Mouse (Mus musculus) limb, embryonic 14.5 days (tissue): ENCODE measurements around the gene Zbtb45. TPM values are rescaled to one million over a fixed set of nuclear protein-coding genes. Genes with fewer than 3 reads are reported as not detected.

Source experiments
- ATAC-seq: fragments of 200-750 bp; cut with Nextera tagmentation; 2 replicates; pipeline ENCODE4 v1.8.0; 2017; ENCODE audit warnings: low read depth, moderate number of reproducible peaks, moderate TSS enrichment; ENCODE audit not compliant: low FRiP score
- DNase-seq: peaks from one replicate; pipeline ENCODE4 v3.0.0-alpha.2; 2015; ENCODE audit warnings: low spot score
- H3K27ac ChIP-seq: fragments of 300-500 bp; sonication (generic); replicated peaks from 2 replicates; pipeline ENCODE4 v1.5.1; 2014; ENCODE audit warnings: low read depth, mild to moderate bottlenecking, low read length, moderate library complexity, mixed read lengths
- H3K27me3 ChIP-seq: fragments of 300-500 bp; sonication (generic); 2 replicates; pipeline ENCODE4 v1.6.1; 2014; ENCODE audit warnings: low read length, mixed read lengths; ENCODE audit not compliant: control insufficient read depth, insufficient read depth
- H3K36me3 ChIP-seq: fragments of 300-500 bp; sonication (generic); 2 replicates; pipeline ENCODE4 v1.6.1; 2014; ENCODE audit warnings: mild to moderate bottlenecking, low read length, moderate library complexity, mixed read lengths; ENCODE audit not compliant: control insufficient read depth, insufficient read depth
- H3K4me1 ChIP-seq: fragments of 300-500 bp; sonication (generic); 2 replicates; pipeline ENCODE4 v1.6.1; 2014; ENCODE audit warnings: antibody characterized with exemption, low read length, mixed read lengths; ENCODE audit not compliant: control insufficient read depth, insufficient read depth
- H3K4me2 ChIP-seq: fragments of 300-500 bp; sonication (generic); replicated peaks from 2 replicates; pipeline ENCODE4 v1.6.1; 2014; ENCODE audit warnings: low read depth, mild to moderate bottlenecking, low read length, moderate library complexity; ENCODE audit not compliant: severe bottlenecking
- H3K4me3 ChIP-seq: fragments of 300-500 bp; sonication (generic); replicated peaks from 2 replicates; pipeline ENCODE4 v1.5.1; 2014; ENCODE audit warnings: low read length
- H3K9ac ChIP-seq: fragments of 300-500 bp; sonication (generic); 2 replicates; pipeline ENCODE4 v1.6.1; 2014; ENCODE audit warnings: mild to moderate bottlenecking, low read depth, low read length, moderate library complexity; ENCODE audit not compliant: severe bottlenecking
- H3K9me3 ChIP-seq: fragments of 300-500 bp; sonication (generic); 2 replicates; pipeline ENCODE4 v1.6.1; 2016; ENCODE audit warnings: low read length; ENCODE audit not compliant: control insufficient read depth
- POLR2A ChIP-seq: fragments of 200-500 bp; IDR thresholded peaks from 2 replicates; pipeline ENCODE4 v1.8.0; 2012; ENCODE audit warnings: inconsistent platforms, mild to moderate bottlenecking, moderate library complexity, borderline replicate concordance; ENCODE audit not compliant: insufficient read depth, insufficient read length; ENCODE audit errors: extremely low read depth
- WGBS: fragments of 180-500 bp; shearing (Covaris S2); extraction: QIAGEN DNeasy Blood & Tissue Kit; methylation state at CpG from one replicate; pipeline ENCODE4 v1.1.7; 2014; 5-methylcytosine and 5-hydroxymethylcytosine counted together
- polyA plus RNA-seq, 2 experiments: library from polyadenylated mRNA; depleted of rRNA in 1 of 2; stranded (reverse) in 1 of 2; unstranded in 1 of 2; fragments of >200 nt; fragmentation: Nextera tagmentation in 1 of 2; extraction: Ambion mirVana in 1 of 2; gene quantifications; 2 replicates each; pipeline versions ENCODE4 v1.2.1 to v1.2.3; 2012 to 2014

The Zbtb45 gene
- polyA plus RNA-seq, 2 experiments: 25.8 to 29.3 TPM

DNA sequence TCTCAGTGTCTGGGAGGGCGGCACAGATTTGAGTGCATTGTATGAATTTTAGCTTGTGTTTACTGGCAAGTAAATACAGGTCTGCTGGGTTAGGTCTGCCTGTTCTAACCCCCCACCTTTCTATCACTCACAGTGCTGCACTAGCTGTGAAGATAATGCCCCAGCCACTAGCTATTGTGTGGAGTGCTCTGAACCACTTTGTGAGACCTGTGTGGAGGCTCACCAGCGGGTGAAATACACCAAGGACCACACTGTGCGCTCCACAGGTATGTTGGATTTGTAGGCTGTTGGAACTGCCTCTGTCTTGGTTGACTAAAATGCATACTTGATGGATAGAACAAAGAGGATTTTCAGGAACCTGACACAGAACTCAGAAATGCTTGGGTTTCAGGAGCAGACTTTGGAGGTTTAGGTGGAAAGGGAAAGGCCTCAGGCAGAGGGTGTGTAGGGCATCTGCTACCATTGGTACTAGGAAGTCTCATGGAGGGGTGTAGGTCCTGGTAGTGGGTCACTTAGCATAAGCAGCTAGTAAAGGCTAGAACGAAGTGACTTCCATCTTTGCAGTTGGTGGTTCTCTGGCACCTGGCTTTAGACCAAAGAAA lies 15.8 kb upstream of the Zbtb45 start:
- DNase-seq: no peak
- Histone ChIP-seq H3K4me3 (peak overlapping the region; percentile 99), H3K9me3 (no peaks in the 10 kb centered on the region), H3K4me2 (peak overlapping the region; percentile 98), H3K27me3 (no peaks in the 10 kb centered on the region), H3K9ac (peak overlapping the region; percentile 98), H3K27ac (0 out of 2 replicates have a peak overlapping the region, but pooled peaks have one; percentile 13), H3K36me3 (peaks cover 52% of the 10 kb centered on the region), H3K4me1 (peaks cover 14% of the 10 kb centered on the region)
- TF ChIP-seq POLR2A: no peak
- ATAC-seq: no peak
- 24% methylated on average over 4 of the region's 4 CpGs for WGBS

GRCm38 (mm10) chr7:13024805-13025204 lies 15.0 kb upstream of the Zbtb45 start:
- WGBS: 1% methylated on average over 20 of the region's 44 CpGs
- ATAC-seq (peak; percentile 48), DNase-seq (peak; percentile 60)
- H3K4me2 ChIP-seq: peak overlapping the region; percentile 98
- peak overlapping the region; percentile 98 for H3K9ac ChIP-seq
- no peaks in the 10 kb centered on the region for H3K27me3 ChIP-seq
- peak overlapping the region; percentile 99 for H3K27ac ChIP-seq
- H3K9me3 ChIP-seq: no peaks in the 10 kb centered on the region
- peaks cover 14% of the 10 kb centered on the region for H3K4me1 ChIP-seq
- no peak for TF ChIP-seq POLR2A
- peaks cover 44% of the 10 kb centered on the region for H3K36me3 ChIP-seq
- H3K4me3 ChIP-seq: peak overlapping the region; percentile 99

DNA sequence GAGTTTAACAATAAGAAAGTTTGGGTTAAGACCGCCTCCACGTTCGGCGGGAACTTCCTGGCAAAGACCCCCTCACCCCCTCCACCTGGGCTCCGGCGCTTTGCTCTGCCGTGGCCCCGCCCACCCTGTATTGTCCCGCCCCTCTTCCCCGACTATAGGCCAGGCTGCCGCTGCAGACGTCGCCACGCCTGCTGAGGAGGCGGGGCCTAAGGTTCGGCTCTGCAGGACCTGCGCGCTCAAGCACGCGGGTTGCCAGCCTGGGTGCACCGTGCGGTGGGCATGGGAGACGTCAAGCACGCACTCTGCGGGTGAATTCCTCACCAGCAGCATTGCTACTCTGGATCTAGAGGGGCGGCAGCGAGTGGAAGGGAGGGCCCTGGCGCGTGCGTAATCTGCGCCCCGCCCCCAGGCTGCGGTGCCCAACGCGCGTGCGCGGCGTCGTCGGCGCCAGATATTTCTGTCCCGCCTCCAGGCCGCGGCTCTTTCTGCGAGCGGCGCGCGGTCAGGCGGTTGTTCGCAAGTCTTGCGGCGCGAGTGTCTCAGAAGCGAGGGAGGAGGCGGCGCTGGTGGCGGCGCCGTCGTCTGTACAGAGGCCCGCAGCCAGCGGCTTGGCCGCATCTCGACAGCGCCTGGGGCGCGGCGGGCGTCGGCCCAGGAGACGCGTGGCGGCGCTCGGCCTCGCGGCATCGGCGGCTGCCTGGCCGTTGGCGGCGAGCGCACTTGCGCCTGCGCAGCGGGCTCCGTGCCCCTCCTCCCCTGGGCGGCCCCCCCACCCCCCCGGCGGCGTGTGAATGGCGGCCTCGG lies 14.3 kb upstream of the Zbtb45 start:
- peak; percentile 97; the same call in 1 of the 2 replicates for TF ChIP-seq POLR2A
- ATAC-seq (peak; percentile 87), DNase-seq (peak; percentile 94)
- H3K27me3 ChIP-seq: no peaks in the 10 kb centered on the region
- H3K4me3 ChIP-seq: peak overlapping the region; percentile 99
- H3K4me1 ChIP-seq: peaks cover 14% of the 10 kb centered on the region
- peak overlapping the region; percentile 98 for H3K4me2 ChIP-seq
- peaks cover 37% of the 10 kb centered on the region for H3K36me3 ChIP-seq
- H3K9me3 ChIP-seq: no peaks in the 10 kb centered on the region
- H3K27ac ChIP-seq: peak overlapping the region; percentile 99
- peak overlapping the region; percentile 98 for H3K9ac ChIP-seq
- under 1% methylated on average over 53 of the region's 95 CpGs for WGBS

DNA sequence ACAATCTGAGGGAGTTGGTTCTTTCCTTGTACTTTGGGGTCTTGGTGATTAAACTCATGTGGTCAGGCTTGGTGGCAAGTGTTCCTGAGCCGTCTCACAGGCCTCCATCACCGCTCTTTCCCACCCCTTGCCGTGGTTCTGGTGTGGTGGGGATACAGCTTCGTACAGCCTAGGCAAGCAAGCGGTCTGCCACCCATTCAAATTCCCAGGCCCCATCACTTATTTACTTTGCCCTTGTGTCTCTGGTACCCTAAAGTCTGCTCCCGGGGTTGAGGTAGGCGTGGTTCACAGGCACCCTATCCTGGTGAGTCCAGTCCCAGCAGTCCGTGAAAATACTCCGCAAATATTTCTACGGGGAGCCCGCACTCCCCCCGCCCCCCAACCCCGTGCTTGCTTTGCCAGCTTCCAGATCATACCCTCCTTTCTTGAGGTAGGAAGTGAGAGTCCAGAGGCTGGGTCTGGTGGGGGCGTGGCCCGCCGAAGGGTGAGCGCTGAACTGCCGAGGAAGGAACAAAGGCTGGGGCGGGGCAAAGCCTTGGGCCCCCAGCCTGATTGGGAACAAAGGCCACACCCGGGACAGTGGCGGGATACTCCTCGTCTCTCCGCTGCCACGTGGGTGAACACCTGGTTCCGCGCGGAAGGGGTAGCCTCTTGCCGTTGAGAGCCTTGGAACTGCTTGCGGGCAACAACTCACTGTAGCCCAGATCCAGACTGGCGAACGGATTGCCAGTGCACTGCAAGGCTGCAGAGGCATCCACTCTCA lies 13.1 kb upstream of the Zbtb45 start:
- Histone ChIP-seq H3K27me3 (no peaks in the 10 kb centered on the region), H3K4me1 (peaks cover 14% of the 10 kb centered on the region), H3K36me3 (peaks cover 25% of the 10 kb centered on the region), H3K9ac (peak overlapping the region; percentile 98), H3K9me3 (no peaks in the 10 kb centered on the region), H3K4me3 (peak overlapping the region; percentile 99), H3K27ac (peak overlapping the region; percentile 99), H3K4me2 (peak overlapping the region; percentile 98)
- no peak for TF ChIP-seq POLR2A
- DNase-seq (peak; percentile 88), ATAC-seq (peak; percentile 69)
- WGBS: 2% methylated on average over 31 of the region's 31 CpGs

- WGBS: 77% methylated on average over 1 of the region's 1 CpGs
- no peak for TF ChIP-seq POLR2A
- no peaks in the 10 kb centered on the region for H3K27me3 ChIP-seq
- H3K4me1 ChIP-seq: peaks cover 4% of the 10 kb centered on the region
- H3K27ac ChIP-seq: no peak overlapping the region
- H3K9me3 ChIP-seq: no peaks in the 10 kb centered on the region
- no peak overlapping the region for H3K4me3 ChIP-seq
- DNase-seq (no peak), ATAC-seq (no peak)
- H3K4me2 ChIP-seq: no peak overlapping the region
- no peak overlapping the region for H3K9ac ChIP-seq
- no peaks in the 10 kb centered on the region for H3K36me3 ChIP-seq
These were observed 5.4 kb upstream of the Zbtb45 start for GRCm38 (mm10) chr7:13015217-13015616.
